Mouse (Mus musculus): ENCODE results near the gene Atp6v0e. TPM values are rescaled to one million over a fixed set of nuclear protein-coding genes. Genes with fewer than 3 reads are reported as not detected.
A peak's percentile ranks its signal among the peaks of the same experiment; 100 is the strongest.

The Atp6v0e gene
- polyA plus RNA-seq, 1 experiment from 2014 or later: 193 TPM

GRCm38 (mm10) chr17:26643456-26643855 lies 19.6 kb upstream of the Atp6v0e start:
- Histone ChIP-seq H3K36me3 (peaks cover 79% of the 10 kb centered on the region), H3K9ac (no peak overlapping the region), H3K27me3 (replicated peaks) (no peaks in the 10 kb centered on the region), H3K4me1 (replicated peaks) (peaks cover 44% of the 10 kb centered on the region), H3K4me3 (no peak overlapping the region), H3K4me2 (no peak overlapping the region), H3K9me3 (replicated peaks) (no peaks in the 10 kb centered on the region), H3K27ac (ENCODE audit: poor library complexity, severe bottlenecking) (no peak overlapping the region)
- ATAC-seq (ENCODE audit: insufficient number of reproducible peaks, low FRiP score): no peak
- WGBS: 94% methylated on average over 8 of the region's 8 CpGs

DNA sequence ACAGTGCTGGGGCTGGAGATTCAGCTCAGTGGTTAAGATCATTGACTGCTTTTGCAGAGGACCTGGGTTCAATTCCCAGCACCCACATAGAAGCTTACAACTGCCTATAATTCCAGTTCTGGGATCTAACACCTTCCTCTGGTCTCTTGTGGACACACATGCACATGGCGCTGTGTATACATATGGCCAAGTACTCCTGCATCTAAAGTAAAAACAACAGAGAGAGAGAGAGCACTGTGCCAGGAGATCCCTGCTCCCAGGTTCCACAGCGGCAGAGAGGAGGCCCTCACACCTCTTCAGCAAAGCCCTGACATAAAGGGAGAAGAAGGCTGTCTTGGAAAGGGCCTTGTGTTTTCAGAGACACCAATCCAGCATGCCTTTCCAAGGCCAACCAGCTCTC lies 19.0 kb upstream of the Atp6v0e start:
- WGBS: 93% methylated on average over 2 of the region's 2 CpGs
- H3K9ac ChIP-seq: no peak overlapping the region
- ATAC-seq (ENCODE audit: insufficient number of reproducible peaks, low FRiP score): no peak
- H3K4me3 ChIP-seq: no peak overlapping the region
- H3K36me3 ChIP-seq: peaks cover 80% of the 10 kb centered on the region
- no peaks in the 10 kb centered on the region for H3K9me3 ChIP-seq (replicated peaks)
- H3K4me1 ChIP-seq (replicated peaks): peaks cover 43% of the 10 kb centered on the region
- no peak overlapping the region for H3K4me2 ChIP-seq
- no peak overlapping the region for H3K27ac ChIP-seq (ENCODE audit: poor library complexity, severe bottlenecking)
- H3K27me3 ChIP-seq (replicated peaks): no peaks in the 10 kb centered on the region

- Histone ChIP-seq H3K9ac (no peak overlapping the region), H3K9me3 (replicated peaks) (no peaks in the 10 kb centered on the region), H3K4me2 (no peak overlapping the region), H3K36me3 (peaks cover 78% of the 10 kb centered on the region), H3K4me1 (replicated peaks) (peaks cover 43% of the 10 kb centered on the region), H3K4me3 (no peak overlapping the region), H3K27ac (ENCODE audit: poor library complexity, severe bottlenecking) (peak overlapping the region; percentile 29; the same call in 1 of the 2 replicates), H3K27me3 (replicated peaks) (no peaks in the 10 kb centered on the region)
- no peak for ATAC-seq (ENCODE audit: insufficient number of reproducible peaks, low FRiP score)
- WGBS: 65% methylated on average over 9 of the region's 9 CpGs
Measured at GRCm38 (mm10) chr17:26644509-26645410, 18.3 kb upstream of the Atp6v0e start.

- peaks cover 73% of the 10 kb centered on the region for H3K36me3 ChIP-seq
- H3K27ac ChIP-seq (ENCODE audit: poor library complexity, severe bottlenecking): peak overlapping the region; percentile 29; the same call in 1 of the 2 replicates
- WGBS: 44% methylated on average over 8 of the region's 8 CpGs
- H3K27me3 ChIP-seq (replicated peaks): no peaks in the 10 kb centered on the region
- H3K4me3 ChIP-seq: no peak overlapping the region
- H3K4me2 ChIP-seq: no peak overlapping the region
- H3K9me3 ChIP-seq (replicated peaks): no peaks in the 10 kb centered on the region
- no peak overlapping the region for H3K9ac ChIP-seq
- peaks cover 46% of the 10 kb centered on the region for H3K4me1 ChIP-seq (replicated peaks)
- ATAC-seq (ENCODE audit: insufficient number of reproducible peaks, low FRiP score): peak; percentile 16; the same call in 1 of the 2 replicates
Measured at GRCm38 (mm10) chr17:26645411-26645854, 17.6 kb upstream of the Atp6v0e start.

DNA sequence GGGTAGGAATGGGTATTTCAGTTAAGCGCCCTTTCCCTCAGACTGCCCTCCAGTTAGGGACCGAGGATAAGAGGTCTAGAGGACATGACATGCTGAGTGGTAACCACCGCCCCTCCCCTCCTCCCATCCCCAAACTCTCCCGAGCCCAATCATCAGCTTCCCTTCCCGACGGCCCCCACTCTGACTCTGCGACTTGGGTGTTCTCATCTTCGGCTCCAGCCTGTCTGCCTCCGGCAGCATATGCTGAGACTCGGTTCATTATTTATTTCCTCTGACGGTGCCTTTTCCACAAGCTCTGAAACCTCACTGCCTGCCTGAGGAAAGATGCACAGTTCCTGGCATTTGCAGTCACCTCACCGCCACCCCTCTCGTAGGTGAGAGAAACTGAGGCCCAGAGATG lies 15.7 kb upstream of the Atp6v0e start:
- H3K36me3 ChIP-seq: peaks cover 60% of the 10 kb centered on the region
- H3K27me3 ChIP-seq (replicated peaks): no peaks in the 10 kb centered on the region
- no peaks in the 10 kb centered on the region for H3K9me3 ChIP-seq (replicated peaks)
- ATAC-seq (ENCODE audit: insufficient number of reproducible peaks, low FRiP score): peak; percentile 18; the same call in 1 of the 2 replicates
- peak overlapping the region; percentile 23; the same call in 1 of the 2 replicates for H3K4me2 ChIP-seq
- H3K9ac ChIP-seq: peak overlapping the region; percentile 31; the same call in 1 of the 2 replicates
- H3K4me3 ChIP-seq: no peak overlapping the region
- H3K27ac ChIP-seq (ENCODE audit: poor library complexity, severe bottlenecking): peak overlapping the region; percentile 69
- peaks cover 52% of the 10 kb centered on the region for H3K4me1 ChIP-seq (replicated peaks)
- 39% methylated on average over 13 of the region's 13 CpGs for WGBS

GRCm38 (mm10) chr17:26649565-26649964 lies 13.5 kb upstream of the Atp6v0e start:
- WGBS: 84% methylated on average over 4 of the region's 4 CpGs
- no peak for ATAC-seq (ENCODE audit: insufficient number of reproducible peaks, low FRiP score)
- no peaks in the 10 kb centered on the region for H3K27me3 ChIP-seq (replicated peaks)
- H3K36me3 ChIP-seq: peaks cover 58% of the 10 kb centered on the region
- no peaks in the 10 kb centered on the region for H3K9me3 ChIP-seq (replicated peaks)
- no peak overlapping the region for H3K9ac ChIP-seq
- peaks cover 48% of the 10 kb centered on the region for H3K4me1 ChIP-seq (replicated peaks)
- no peak overlapping the region for H3K4me3 ChIP-seq
- H3K4me2 ChIP-seq: no peak overlapping the region
- H3K27ac ChIP-seq (ENCODE audit: poor library complexity, severe bottlenecking): no peak overlapping the region

- H3K36me3 ChIP-seq: peaks cover 62% of the 10 kb centered on the region
Measured at GRCm38 (mm10) chr17:26650451-26651363, 12.3 kb upstream of the Atp6v0e start.

DNA sequence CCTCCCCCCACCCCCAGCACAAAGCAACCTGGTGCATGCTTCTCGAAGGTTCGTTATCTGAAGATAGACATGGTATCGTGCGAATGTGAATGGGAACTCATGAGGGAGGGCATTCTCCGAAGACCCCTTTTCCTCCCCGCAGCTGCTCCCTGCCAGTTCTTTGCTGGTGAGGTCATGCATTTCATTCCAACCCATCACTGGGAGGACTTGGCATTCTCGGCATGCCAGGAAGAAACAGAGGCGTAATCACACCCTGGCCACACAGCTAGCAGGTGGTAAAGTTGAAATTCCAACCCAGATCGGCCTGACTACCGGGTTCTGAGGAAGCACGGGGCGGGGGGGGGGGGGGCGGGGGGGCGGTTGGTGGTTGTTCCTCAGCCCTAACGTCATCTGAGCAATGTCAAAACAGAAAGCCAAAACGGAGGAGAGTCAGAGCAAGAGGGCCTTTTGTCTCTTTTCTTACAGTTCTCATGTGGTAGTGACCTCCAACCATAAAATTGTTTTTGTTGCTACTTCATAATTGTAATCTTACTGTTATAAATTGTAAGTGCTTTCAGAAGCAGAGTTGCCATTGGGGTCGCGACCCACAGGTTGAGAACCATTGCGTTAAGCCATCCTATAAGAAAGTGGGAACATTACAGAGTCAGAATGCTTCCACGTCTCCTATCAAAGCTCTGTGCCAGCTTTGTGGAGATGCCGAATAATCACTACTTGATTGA lies 4.0 kb upstream of the Atp6v0e start:
- no peaks in the 10 kb centered on the region for H3K9me3 ChIP-seq (replicated peaks)
- H3K27me3 ChIP-seq (replicated peaks): peaks cover 3% of the 10 kb centered on the region; the same call in 1 of the 2 replicates
- H3K4me3 ChIP-seq: no peak overlapping the region
- H3K4me1 ChIP-seq (replicated peaks): peaks cover 32% of the 10 kb centered on the region
- peaks cover 35% of the 10 kb centered on the region for H3K36me3 ChIP-seq
- H3K4me2 ChIP-seq: peak overlapping the region; percentile 54
- H3K27ac ChIP-seq (ENCODE audit: poor library complexity, severe bottlenecking): 0 out of 2 replicates have a peak overlapping the region, but pooled peaks have one; percentile 24
- no peak overlapping the region for H3K9ac ChIP-seq
- no peak for ATAC-seq (ENCODE audit: insufficient number of reproducible peaks, low FRiP score)
- whole genome bisulfite sequencing: 25% methylated on average over 17 of the region's 21 CpGs

More at GRCm38 (mm10) chr17:26650451-26651363, 12.3 kb upstream of the Atp6v0e start:
- 58% methylated on average over 14 of the region's 14 CpGs for WGBS
- no peaks in the 10 kb centered on the region for H3K9me3 ChIP-seq (replicated peaks)
- H3K27ac ChIP-seq (ENCODE audit: poor library complexity, severe bottlenecking): peak overlapping the region; percentile 73
- H3K9ac ChIP-seq: 0 out of 2 replicates have a peak overlapping the region, but pooled peaks have one; percentile 19
- ATAC-seq (ENCODE audit: insufficient number of reproducible peaks, low FRiP score): no peak
- no peak overlapping the region for H3K4me3 ChIP-seq
- peaks cover 37% of the 10 kb centered on the region for H3K4me1 ChIP-seq (replicated peaks)
- H3K4me2 ChIP-seq: no peak overlapping the region
- no peaks in the 10 kb centered on the region for H3K27me3 ChIP-seq (replicated peaks)

GRCm38 (mm10) chr17:26659573-26659915 lies 3.5 kb upstream of the Atp6v0e start:
- 65% methylated on average over 3 of the region's 3 CpGs for WGBS
- H3K9ac ChIP-seq: no peak overlapping the region
- peaks cover 3% of the 10 kb centered on the region; the same call in 1 of the 2 replicates for H3K27me3 ChIP-seq (replicated peaks)
- no peak overlapping the region for H3K4me3 ChIP-seq
- no peak for ATAC-seq (ENCODE audit: insufficient number of reproducible peaks, low FRiP score)
- H3K9me3 ChIP-seq (replicated peaks): no peaks in the 10 kb centered on the region
- 0 out of 2 replicates have a peak overlapping the region, but pooled peaks have one; percentile 24 for H3K27ac ChIP-seq (ENCODE audit: poor library complexity, severe bottlenecking)
- peaks cover 29% of the 10 kb centered on the region for H3K36me3 ChIP-seq
- no peak overlapping the region for H3K4me2 ChIP-seq
- peaks cover 33% of the 10 kb centered on the region for H3K4me1 ChIP-seq (replicated peaks)

DNA sequence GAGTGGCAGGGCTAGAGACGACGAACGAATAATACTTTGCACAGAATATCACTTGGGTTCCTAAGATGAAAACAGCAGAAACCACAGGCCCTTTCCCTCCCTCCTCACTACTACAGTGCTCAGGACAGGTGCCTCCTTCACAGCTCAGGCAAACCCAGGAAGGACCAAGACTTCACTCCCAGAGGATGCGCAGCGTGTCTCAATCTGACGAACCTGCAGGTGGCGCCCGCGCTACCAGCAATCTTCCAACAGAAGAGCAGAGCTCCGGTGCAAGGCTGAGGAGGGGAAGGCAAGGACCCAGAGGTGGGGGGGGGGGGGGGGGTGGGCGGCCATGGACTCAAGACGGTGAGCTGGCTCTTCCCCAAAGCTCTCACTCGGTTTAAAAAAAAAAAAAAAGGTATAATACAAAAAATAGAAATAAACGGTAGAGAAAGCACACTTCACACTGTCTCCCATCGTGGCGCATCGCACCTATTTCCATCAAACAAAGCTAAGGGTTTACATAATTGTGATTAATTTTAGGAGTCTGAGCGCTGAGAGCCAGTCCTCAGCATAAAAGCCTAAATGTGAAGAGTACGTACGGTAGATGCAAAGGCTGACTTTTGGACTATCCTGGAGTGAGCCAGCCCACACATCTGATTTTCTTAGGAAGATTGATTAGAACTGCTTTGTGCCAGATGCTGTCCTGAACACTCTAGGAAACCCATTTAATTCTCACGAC lies 2.7 kb upstream of the Atp6v0e start:
- Histone ChIP-seq H3K27me3 (replicated peaks) (peaks cover 3% of the 10 kb centered on the region; the same call in 1 of the 2 replicates), H3K36me3 (peaks cover 23% of the 10 kb centered on the region), H3K4me3 (no peak overlapping the region), H3K27ac (ENCODE audit: poor library complexity, severe bottlenecking) (no peak overlapping the region), H3K4me1 (replicated peaks) (peaks cover 33% of the 10 kb centered on the region), H3K9ac (no peak overlapping the region), H3K9me3 (replicated peaks) (no peaks in the 10 kb centered on the region), H3K4me2 (no peak overlapping the region)
- ATAC-seq (ENCODE audit: insufficient number of reproducible peaks, low FRiP score): 0 out of 2 replicates have a peak, but pooled peaks have one; percentile 39
- 24% methylated on average over 21 of the region's 21 CpGs for WGBS

Measured in heart, embryonic 12.5 days (tissue).